Mouse (Mus musculus) MEL (cell line): ENCODE data around the gene 4921539E11Rik. TPM values are rescaled to one million over a fixed set of nuclear protein-coding genes. Genes with fewer than 3 reads are reported as not detected.

Experiments
- polyA plus RNA-seq, 2 experiments: library from polyadenylated mRNA; stranded (reverse) in 1 of 2; unstranded in 1 of 2; fragments of >175 nt in 1 of 2; fragments of >200 nt in 1 of 2; gene quantifications; 2 replicates each; pipeline versions ENCODE4 v1.2.1 to v1.2.4; 2012; ENCODE audit warnings: low replicate concordance in 2 of 2, low read depth in 1 of 2; ENCODE audit not compliant: insufficient read length in 2 of 2, insufficient read depth in 1 of 2, missing spikeins in 1 of 2
- total RNA-seq: library from RNA; depleted of rRNA; stranded (reverse); fragments of 300-350 nt; gene quantifications from 2 replicates; pipeline ENCODE4 v1.2.3, GENCODE M21; 2012; rRNA removed

Gene 4921539E11Rik
- total and polyA plus RNA-seq, 3 experiments: not detected

Other genes starting within 250 kb of the 4921539E11Rik start
- 18.7 and 27.0 TPM in 2 replicates for gene Mier1, start 176.5 kb downstream of the 4921539E11Rik start, total RNA-seq
- gene Mier1, start 176.5 kb downstream of the 4921539E11Rik start, polyA plus RNA-seq: 10 to 100 TPM; 22.3 to 41.1 TPM
- 0.77 and 1.1 TPM in 2 replicates for gene Wdr78, start 176.3 kb downstream of the 4921539E11Rik start, total RNA-seq
- gene Wdr78, start 176.3 kb downstream of the 4921539E11Rik start, polyA plus RNA-seq: 1 to 10 TPM in 1 of 2 experiments, not detected in 1; 1.2 TPM
- 5.0 TPM in 2 replicates for gene Slc35d1, start 75.7 kb downstream of the 4921539E11Rik start, total RNA-seq
- 10 to 100 TPM in 1 of 2 experiments, 1 to 10 TPM in 1; 10.0 to 33.7 TPM for gene Slc35d1, start 75.7 kb downstream of the 4921539E11Rik start, polyA plus RNA-seq
- 10.4 and 13.0 TPM in 2 replicates for gene Oma1, start 22.9 kb upstream of the 4921539E11Rik start, total RNA-seq
- gene Oma1, start 22.9 kb upstream of the 4921539E11Rik start, polyA plus RNA-seq: 10 to 100 TPM in 1 of 2 experiments, not detected in 1; 14.3 TPM